Mouse (Mus musculus) R1 (cell line): ENCODE measurements around the gene 1700001P01Rik.

Source experiments
- DNase-seq: peaks from one replicate; pipeline ENCODE4 v3.0.0-alpha.2; 2018; ENCODE audit warnings: low read depth, low spot score

The 1700001P01Rik gene

GRCm38 (mm10) chr11:97793165-97793564 is 17.4 kb upstream of the 1700001P01Rik start:
- peak; percentile 84 for DNase-seq

- DNase-seq: peak; percentile 23
Observed at GRCm38 (mm10) chr11:97790778-97791438, 15.2 kb upstream of the 1700001P01Rik start.

GRCm38 (mm10) chr11:97789727-97790126 is 14.0 kb upstream of the 1700001P01Rik start:
- DNase-seq: no peak

- peak; percentile 79 for DNase-seq
Observed at GRCm38 (mm10) chr11:97787961-97788360, 12.2 kb upstream of the 1700001P01Rik start.

GRCm38 (mm10) chr11:97782564-97782895 is 6.8 kb upstream of the 1700001P01Rik start:
- no peak for DNase-seq

GRCm38 (mm10) chr11:97781832-97782563 is 6.3 kb upstream of the 1700001P01Rik start, which contains the start of gene Rpl23:
TSS of gene Rpl23 (minus strand) at chr11:97782437.
- peak; percentile 98 for DNase-seq

- DNase-seq: peak; percentile 27
Observed at GRCm38 (mm10) chr11:97781478-97781831, 5.7 kb upstream of the 1700001P01Rik start.

- no peak for DNase-seq
Observed at GRCm38 (mm10) chr11:97779968-97780701, 4.4 kb upstream of the 1700001P01Rik start.

GRCm38 (mm10) chr11:97778918-97779317 is 3.2 kb upstream of the 1700001P01Rik start:
- DNase-seq: no peak

- DNase-seq: peak; percentile 84
Observed at GRCm38 (mm10) chr11:97777129-97777529, 1.4 kb upstream of the 1700001P01Rik start.

GRCm38 (mm10) chr11:97776497-97777128 is 895 bp upstream of the 1700001P01Rik start:
- DNase-seq: peak; percentile 86

- DNase-seq: no peak
Observed at GRCm38 (mm10) chr11:97775186-97775585, 532 bp downstream of the 1700001P01Rik start.

GRCm38 (mm10) chr11:97771410-97771809 is 4.3 kb downstream of the 1700001P01Rik start:
- DNase-seq: no peak

- DNase-seq: peak; percentile 46
Observed at GRCm38 (mm10) chr11:97769704-97770103, 6.0 kb downstream of the 1700001P01Rik start.

- DNase-seq: peak; percentile 98
Observed at GRCm38 (mm10) chr11:97766154-97766881, 9.4 kb downstream of the 1700001P01Rik start, which contains the start of gene Cwc25. TSS of gene Cwc25 (minus strand) at chr11:97766556.

- DNase-seq: peak; percentile 65
Observed at GRCm38 (mm10) chr11:97761638-97762037, 14.1 kb downstream of the 1700001P01Rik start.

- no peak for DNase-seq
Observed at GRCm38 (mm10) chr11:97758942-97759341, 16.8 kb downstream of the 1700001P01Rik start.

GRCm38 (mm10) chr11:97758125-97758524 is 17.6 kb downstream of the 1700001P01Rik start:
- DNase-seq: no peak

GRCm38 (mm10) chr11:97753277-97753676 is 22.4 kb downstream of the 1700001P01Rik start:
- DNase-seq: no peak

GRCm38 (mm10) chr11:97748496-97748895 is 27.2 kb downstream of the 1700001P01Rik start:
- DNase-seq: no peak

GRCm38 (mm10) chr11:97747773-97748172 is 27.9 kb downstream of the 1700001P01Rik start:
- DNase-seq: no peak
